Mouse (Mus musculus) limb, embryonic 11.5 days (tissue): ENCODE results near the gene Lrrc7. TPM values are rescaled to one million over a fixed set of nuclear protein-coding genes. Genes with fewer than 3 reads are reported as not detected.
A peak's percentile ranks its signal among the peaks of the same experiment; 100 is the strongest.

ENCODE experiments used
- ATAC-seq: fragments of 200-750 bp; cut with Nextera tagmentation; 2 replicates; pipeline ENCODE4 v1.8.0; 2017; ENCODE audit warnings: low read depth; ENCODE audit not compliant: insufficient number of reproducible peaks, low FRiP score, low TSS enrichment
- DNase-seq: peaks from one replicate; pipeline ENCODE4 v3.0.0-alpha.2; 2015; ENCODE audit warnings: low spot score
- H3K27ac ChIP-seq: fragments of 300-500 bp; sonication (generic); replicated peaks from 2 replicates; pipeline ENCODE4 v1.5.1; 2014; ENCODE audit warnings: low read depth, mild to moderate bottlenecking, low read length
- H3K27me3 ChIP-seq: fragments of 300-500 bp; sonication (generic); 2 replicates; pipeline ENCODE4 v1.6.1; 2014; ENCODE audit warnings: mild to moderate bottlenecking, low read length, mixed read lengths; ENCODE audit not compliant: control insufficient read depth, insufficient read depth
- H3K36me3 ChIP-seq: fragments of 300-500 bp; sonication (generic); 2 replicates; pipeline ENCODE4 v1.6.1; 2014; ENCODE audit warnings: mild to moderate bottlenecking, low read length, moderate library complexity, mixed read lengths; ENCODE audit not compliant: control insufficient read depth, insufficient read depth
- H3K4me1 ChIP-seq: fragments of 300-500 bp; sonication (generic); 2 replicates; pipeline ENCODE4 v1.6.1; 2014; ENCODE audit warnings: low read length, mixed read lengths; ENCODE audit not compliant: control insufficient read depth, insufficient read depth
- H3K4me2 ChIP-seq: fragments of 300-500 bp; sonication (generic); 2 replicates; pipeline ENCODE4 v1.6.1; 2014; ENCODE audit warnings: low read depth, mild to moderate bottlenecking, moderate library complexity; ENCODE audit not compliant: severe bottlenecking
- H3K4me3 ChIP-seq: fragments of 300-500 bp; sonication (generic); 2 replicates; pipeline ENCODE4 v1.5.1; 2014; ENCODE audit warnings: low read depth, low read length
- H3K9ac ChIP-seq: fragments of 300-500 bp; sonication (generic); 2 replicates; pipeline ENCODE4 v1.6.1; 2014; ENCODE audit warnings: mild to moderate bottlenecking, low read length
- H3K9me3 ChIP-seq: fragments of 300-500 bp; sonication (generic); 2 replicates; pipeline ENCODE4 v1.6.1; 2016; ENCODE audit warnings: low read length; ENCODE audit not compliant: control insufficient read depth
- WGBS: fragments of 180-500 bp; shearing (Covaris S2); extraction: QIAGEN DNeasy Blood & Tissue Kit; methylation state at CpG from one replicate; pipeline ENCODE4 v1.1.7; 2014; 5-methylcytosine and 5-hydroxymethylcytosine counted together
- polyA plus RNA-seq: library from polyadenylated mRNA; unstranded; fragments of >200 nt; fragmentation: Nextera tagmentation; extraction: Ambion mirVana; gene quantifications from 2 replicates; pipeline ENCODE4 v1.2.1, GENCODE M21; 2014

Gene Lrrc7
- 0.27 and 0.52 TPM in 2 replicates for polyA plus RNA-seq

- no peak within 1 kb of the TSS for H3K27ac ChIP-seq
These were observed at the start of gene Lrrc7 for GRCm38 (mm10) chr3:158561987-158562360. TSS of gene Lrrc7 (minus strand) at chr3:158562221.

GRCm38 (mm10) chr3:158607065-158607464 lies 45.0 kb upstream of the Lrrc7 start:
- no peaks in the 10 kb centered on the region for H3K4me1 ChIP-seq
- no peak overlapping the region for H3K4me3 ChIP-seq
- no peak overlapping the region for H3K9ac ChIP-seq
- no peak for ATAC-seq
- H3K9me3 ChIP-seq, result no peaks in the 10 kb centered on the region
- H3K27ac ChIP-seq, result no peak overlapping the region
- no peaks in the 10 kb centered on the region for H3K36me3 ChIP-seq
- H3K27me3 ChIP-seq, result no peaks in the 10 kb centered on the region
- no peak for DNase-seq
- 83% methylated on average over 1 of the region's 1 CpGs for WGBS
- H3K4me2 ChIP-seq, result no peak overlapping the region

More at GRCm38 (mm10) chr3:158561987-158562360, at the start of gene Lrrc7:
- under 1% methylated on average over 28 of the region's 28 CpGs for WGBS
- ATAC-seq (peak; percentile 83), DNase-seq (peak; percentile 72)
- Histone ChIP-seq H3K4me3 (peak within 1 kb of the TSS; percentile 57), H3K36me3 (no peaks in the 10 kb centered on the region), H3K27me3 (peaks cover 36% of the 10 kb centered on the region), H3K4me1 (no peaks in the 10 kb centered on the region; the same call in 1 of the 2 replicates), H3K4me2 (peak within 1 kb of the TSS; percentile 96), H3K9me3 (no peaks in the 10 kb centered on the region), H3K9ac (peak within 1 kb of the TSS; percentile 45; the same call in 1 of the 2 replicates)

GRCm38 (mm10) chr3:158605274-158605673 lies 43.3 kb upstream of the Lrrc7 start:
- H3K4me3 ChIP-seq, result no peak overlapping the region
- no peaks in the 10 kb centered on the region for H3K4me1 ChIP-seq
- H3K9me3 ChIP-seq, result no peaks in the 10 kb centered on the region
- H3K9ac ChIP-seq, result no peak overlapping the region
- H3K4me2 ChIP-seq, result no peak overlapping the region
- H3K27ac ChIP-seq, result no peak overlapping the region
- DNase-seq (no peak), ATAC-seq (no peak)
- no peaks in the 10 kb centered on the region for H3K27me3 ChIP-seq
- H3K36me3 ChIP-seq, result no peaks in the 10 kb centered on the region

GRCm38 (mm10) chr3:158561256-158561986 lies 600 bp downstream of the Lrrc7 start:
- Histone ChIP-seq H3K27me3 (peaks cover 36% of the 10 kb centered on the region), H3K9me3 (no peaks in the 10 kb centered on the region), H3K36me3 (no peaks in the 10 kb centered on the region), H3K4me2 (peak overlapping the region; percentile 96), H3K27ac (no peak overlapping the region), H3K9ac (peak overlapping the region; percentile 45; the same call in 1 of the 2 replicates), H3K4me3 (peak overlapping the region; percentile 57), H3K4me1 (no peaks in the 10 kb centered on the region; the same call in 1 of the 2 replicates)
- ATAC-seq, result peak; percentile 61
- 1% methylated on average over 54 of the region's 55 CpGs for WGBS
- peak; percentile 56 for DNase-seq

GRCm38 (mm10) chr3:158560891-158561255 lies 1.1 kb downstream of the Lrrc7 start:
- 1% methylated on average over 16 of the region's 16 CpGs for WGBS
- Histone ChIP-seq H3K9me3 (no peaks in the 10 kb centered on the region), H3K9ac (peak overlapping the region; percentile 45; the same call in 1 of the 2 replicates), H3K27ac (no peak overlapping the region), H3K4me2 (peak overlapping the region; percentile 96), H3K27me3 (peaks cover 36% of the 10 kb centered on the region), H3K4me3 (peak overlapping the region; percentile 57), H3K4me1 (no peaks in the 10 kb centered on the region; the same call in 1 of the 2 replicates), H3K36me3 (no peaks in the 10 kb centered on the region)
- DNase-seq (peak; percentile 55), ATAC-seq (peak; percentile 7; the same call in 1 of the 2 replicates)

- H3K9ac ChIP-seq, result no peak overlapping the region
- peak; percentile 25 for DNase-seq
- ATAC-seq, result no peak
- H3K27me3 ChIP-seq, result peaks cover 36% of the 10 kb centered on the region
- H3K4me2 ChIP-seq, result 0 out of 2 replicates have a peak overlapping the region, but pooled peaks have one; percentile 11
- H3K4me1 ChIP-seq, result no peaks in the 10 kb centered on the region; the same call in 1 of the 2 replicates
- no peaks in the 10 kb centered on the region for H3K9me3 ChIP-seq
- WGBS, result 4% methylated on average over 18 of the region's 18 CpGs
- no peak overlapping the region for H3K4me3 ChIP-seq
- H3K27ac ChIP-seq, result no peak overlapping the region
- no peaks in the 10 kb centered on the region for H3K36me3 ChIP-seq
These were observed 2.0 kb downstream of the Lrrc7 start for GRCm38 (mm10) chr3:158559691-158560650.

GRCm38 (mm10) chr3:158559131-158559658 lies 2.8 kb downstream of the Lrrc7 start:
- 20% methylated on average over 5 of the region's 5 CpGs for WGBS
- Histone ChIP-seq H3K4me1 (no peaks in the 10 kb centered on the region; the same call in 1 of the 2 replicates), H3K9me3 (no peaks in the 10 kb centered on the region), H3K27ac (no peak overlapping the region), H3K9ac (no peak overlapping the region), H3K4me2 (0 out of 2 replicates have a peak overlapping the region, but pooled peaks have one; percentile 11), H3K36me3 (no peaks in the 10 kb centered on the region), H3K4me3 (no peak overlapping the region), H3K27me3 (peaks cover 36% of the 10 kb centered on the region)
- ATAC-seq (no peak), DNase-seq (no peak)

GRCm38 (mm10) chr3:158558631-158559030 lies 3.4 kb downstream of the Lrrc7 start:
- ATAC-seq, result no peak
- Histone ChIP-seq H3K4me1 (no peaks in the 10 kb centered on the region; the same call in 1 of the 2 replicates), H3K27ac (no peak overlapping the region), H3K9ac (no peak overlapping the region), H3K4me3 (no peak overlapping the region), H3K9me3 (no peaks in the 10 kb centered on the region), H3K27me3 (peaks cover 36% of the 10 kb centered on the region), H3K4me2 (no peak overlapping the region), H3K36me3 (no peaks in the 10 kb centered on the region)
- DNase-seq, result no peak
